Mouse (Mus musculus): Measurements from ENCODE around the gene Fermt2. TPM values are rescaled to one million over a fixed set of nuclear protein-coding genes. Genes with fewer than 3 reads are reported as not detected.
"Not testable (repeated sequence)": the region's sequence is repeated elsewhere in the genome, so short reads cannot be mapped to it uniquely, and the experiment has no call there.

Gene Fermt2
- polyA plus RNA-seq, 1 experiment from 2014 or later: 78.1 TPM

- Histone ChIP-seq H3K9ac (no peak overlapping the region), H3K27ac (no peak overlapping the region), H3K4me3 (no peak overlapping the region), H3K9me3 (no peaks in the 10 kb centered on the region), H3K36me3 (peaks cover 31% of the 10 kb centered on the region), H3K4me1 (0 out of 2 replicates have a peak, but pooled peaks cover 2% of the 10 kb centered on the region), H3K4me2 (replicated peaks) (no peak overlapping the region), H3K27me3 (replicated peaks) (no peaks in the 10 kb centered on the region)
- ATAC-seq (ENCODE audit: low FRiP score, low read depth): no peak
- 70% methylated on average over 9 of the region's 9 CpGs for WGBS
Measured at GRCm38 (mm10) chr14:45478977-45479806, 50.7 kb downstream of the Fermt2 start.

- WGBS: 63% methylated on average over 3 of the region's 3 CpGs
- peaks cover 31% of the 10 kb centered on the region for H3K36me3 ChIP-seq
- 0 out of 2 replicates have a peak, but pooled peaks cover 2% of the 10 kb centered on the region for H3K4me1 ChIP-seq
- no peak overlapping the region for H3K9ac ChIP-seq
- no peak overlapping the region for H3K4me3 ChIP-seq
- H3K9me3 ChIP-seq: no peaks in the 10 kb centered on the region
- H3K27me3 ChIP-seq (replicated peaks): no peaks in the 10 kb centered on the region
- ATAC-seq (ENCODE audit: low FRiP score, low read depth): no peak
- H3K4me2 ChIP-seq (replicated peaks): no peak overlapping the region
- H3K27ac ChIP-seq: no peak overlapping the region
Measured at GRCm38 (mm10) chr14:45478515-45478914, 51.4 kb downstream of the Fermt2 start.

DNA sequence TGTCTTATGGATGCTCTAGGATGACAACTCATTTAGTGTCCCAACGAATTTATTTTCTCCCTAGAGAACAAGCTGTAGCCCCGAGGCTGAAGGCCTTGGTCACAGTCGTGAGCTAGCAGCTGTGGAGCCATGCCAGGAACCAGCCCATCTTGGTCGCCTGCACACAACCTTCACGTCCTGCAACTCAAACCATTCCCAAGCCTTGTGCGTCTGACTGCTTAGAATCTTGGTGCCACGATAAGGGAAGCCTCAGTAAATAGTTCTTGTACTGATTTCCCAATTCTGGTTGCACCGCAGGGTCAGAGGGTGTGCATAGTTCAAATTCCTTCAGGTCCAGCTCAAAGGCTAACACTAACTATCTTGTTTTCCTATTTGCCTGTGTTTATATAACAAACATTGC, 52.3 kb downstream of the Fermt2 start:
- Histone ChIP-seq H3K4me1 (0 out of 2 replicates have a peak, but pooled peaks cover 2% of the 10 kb centered on the region), H3K36me3 (peaks cover 36% of the 10 kb centered on the region), H3K9ac (no peak overlapping the region), H3K4me3 (no peak overlapping the region), H3K27me3 (replicated peaks) (no peaks in the 10 kb centered on the region), H3K9me3 (no peaks in the 10 kb centered on the region), H3K27ac (no peak overlapping the region), H3K4me2 (replicated peaks) (no peak overlapping the region)
- 65% methylated on average over 8 of the region's 8 CpGs for WGBS
- ATAC-seq (ENCODE audit: low FRiP score, low read depth): no peak

- Histone ChIP-seq H3K9me3 (no peaks in the 10 kb centered on the region), H3K27ac (no peak overlapping the region)
- WGBS: 93% methylated on average over 7 of the region's 7 CpGs
Measured at GRCm38 (mm10) chr14:45476990-45477389, 52.9 kb downstream of the Fermt2 start.

DNA sequence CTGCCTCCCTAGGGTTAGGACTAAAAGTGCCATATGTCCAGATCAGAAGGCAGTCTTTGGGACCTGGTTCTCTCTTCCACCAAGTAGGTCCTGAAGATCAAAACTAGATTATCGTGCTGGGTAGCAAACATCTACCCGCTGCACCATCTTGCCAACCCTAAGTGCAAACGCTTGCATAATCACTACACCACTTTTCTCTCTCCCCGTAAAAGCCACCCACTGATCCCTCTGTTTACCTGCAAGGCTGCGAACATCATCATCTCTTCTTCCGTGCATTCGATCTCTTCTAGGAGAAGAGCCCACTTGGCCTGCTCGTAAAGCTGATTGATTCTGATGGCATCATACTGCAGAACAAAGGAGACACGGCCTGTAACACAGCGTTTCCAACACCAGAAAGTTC, 57.4 kb downstream of the Fermt2 start:
- Histone ChIP-seq H3K4me1 (0 out of 2 replicates have a peak, but pooled peaks cover under 1% of the 10 kb centered on the region), H3K9ac (no peak overlapping the region), H3K9me3 (no peaks in the 10 kb centered on the region), H3K4me2 (replicated peaks) (no peak overlapping the region), H3K27me3 (replicated peaks) (no peaks in the 10 kb centered on the region), H3K36me3 (peaks cover 43% of the 10 kb centered on the region), H3K4me3 (no peak overlapping the region), H3K27ac (no peak overlapping the region)
- ATAC-seq (ENCODE audit: low FRiP score, low read depth): no peak
- WGBS: 91% methylated on average over 10 of the region's 10 CpGs

More at GRCm38 (mm10) chr14:45476990-45477389, 52.9 kb downstream of the Fermt2 start:
- no peaks in the 10 kb centered on the region for H3K27me3 ChIP-seq (replicated peaks)
- H3K9ac ChIP-seq: no peak overlapping the region
- H3K4me1 ChIP-seq: 0 out of 2 replicates have a peak, but pooled peaks cover 2% of the 10 kb centered on the region
- H3K4me3 ChIP-seq: no peak overlapping the region
- no peak overlapping the region for H3K4me2 ChIP-seq (replicated peaks)
- ATAC-seq (ENCODE audit: low FRiP score, low read depth): no peak
- peaks cover 38% of the 10 kb centered on the region for H3K36me3 ChIP-seq

DNA sequence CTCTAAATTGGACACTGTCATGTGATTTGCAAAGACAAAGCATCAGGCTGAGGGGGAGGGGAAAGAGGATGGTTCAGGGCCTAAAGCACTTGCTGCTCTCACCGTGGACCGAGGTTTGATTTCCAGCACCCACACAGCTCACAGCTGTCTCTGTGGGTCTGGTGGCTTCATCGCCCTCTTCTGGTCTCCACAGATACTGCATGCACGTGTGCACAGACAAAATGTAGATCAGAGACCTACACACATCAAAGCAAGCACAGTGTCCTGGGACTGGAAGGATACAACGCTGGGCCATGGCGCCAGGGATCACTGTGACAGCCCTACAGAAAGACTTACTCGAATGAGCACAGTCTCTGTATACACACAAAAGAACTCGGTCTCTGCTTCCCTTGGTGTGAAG, 60.5 kb downstream of the Fermt2 start:
- H3K4me2 ChIP-seq (replicated peaks): no peak overlapping the region
- ATAC-seq (ENCODE audit: low FRiP score, low read depth): no peak
- no peak overlapping the region for H3K27ac ChIP-seq
- H3K9ac ChIP-seq: no peak overlapping the region
- 0 out of 2 replicates have a peak, but pooled peaks cover 2% of the 10 kb centered on the region for H3K4me1 ChIP-seq
- 90% methylated on average over 8 of the region's 8 CpGs for WGBS
- no peaks in the 10 kb centered on the region for H3K9me3 ChIP-seq
- peaks cover 62% of the 10 kb centered on the region for H3K36me3 ChIP-seq
- H3K4me3 ChIP-seq: no peak overlapping the region
- no peaks in the 10 kb centered on the region for H3K27me3 ChIP-seq (replicated peaks)

- ATAC-seq (ENCODE audit: low FRiP score, low read depth); H3K9ac ChIP-seq; H3K27ac ChIP-seq; H3K9me3 ChIP-seq; H3K4me2 ChIP-seq (replicated peaks); H3K27me3 ChIP-seq (replicated peaks); H3K4me3 ChIP-seq: not testable (repeated sequence)
- WGBS: 91% methylated on average over 8 of the region's 8 CpGs
- peaks cover 25% of the 10 kb centered on the region for H3K4me1 ChIP-seq
- H3K36me3 ChIP-seq: peaks cover 59% of the 10 kb centered on the region
Measured at GRCm38 (mm10) chr14:45466371-45466770, 63.5 kb downstream of the Fermt2 start.

DNA sequence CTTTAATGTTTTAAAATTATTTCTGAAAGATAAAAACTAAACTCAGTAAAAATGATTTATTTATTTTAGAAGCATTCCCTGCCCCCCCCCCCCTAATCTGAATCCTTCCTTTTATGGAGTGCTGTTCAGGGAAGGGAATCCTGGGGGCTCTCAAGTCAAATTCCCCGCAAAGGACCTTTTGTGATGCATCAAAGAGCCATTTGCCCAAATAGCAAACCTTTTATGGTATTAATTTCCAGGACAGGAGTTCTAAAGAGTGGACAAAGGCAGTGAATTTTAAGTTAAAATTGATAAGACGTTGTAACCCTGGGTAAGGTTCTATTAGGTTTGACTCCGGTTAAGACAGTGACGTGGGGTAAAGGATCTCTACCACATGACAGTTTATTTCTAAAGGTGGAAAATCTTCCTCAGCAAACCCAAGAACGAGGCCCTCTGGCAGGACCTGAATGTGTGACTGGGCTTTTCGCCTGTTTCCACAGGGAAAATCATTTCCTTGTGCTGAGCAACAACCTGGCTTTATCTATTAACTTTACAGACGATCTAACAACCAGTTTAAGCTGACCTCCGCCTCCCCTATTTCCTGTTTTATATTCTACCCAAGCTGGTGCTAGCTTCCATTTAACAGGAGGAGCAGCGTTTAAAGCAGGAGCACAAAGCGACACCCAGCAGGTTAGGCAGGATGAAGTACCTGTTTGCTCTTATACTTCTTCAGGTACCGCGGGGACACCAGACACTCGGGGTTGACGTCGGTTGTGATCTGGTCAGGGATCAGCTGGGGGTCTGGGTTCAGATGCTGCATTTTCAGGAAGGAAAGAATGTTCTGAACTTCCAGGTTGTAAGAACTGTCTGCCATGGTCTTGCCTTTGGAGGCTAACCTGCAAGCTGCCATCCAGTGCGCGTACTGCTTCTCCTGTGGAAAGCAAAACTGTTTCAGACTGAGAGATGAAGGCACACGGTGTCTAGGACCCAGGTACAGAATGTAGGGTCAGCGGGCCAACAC, 65.6 kb downstream of the Fermt2 start:
- Histone ChIP-seq H3K27ac (no peak overlapping the region), H3K4me3 (no peak overlapping the region), H3K27me3 (replicated peaks) (no peaks in the 10 kb centered on the region), H3K4me1 (peaks cover 25% of the 10 kb centered on the region), H3K9me3 (no peaks in the 10 kb centered on the region), H3K36me3 (peaks cover 61% of the 10 kb centered on the region), H3K9ac (no peak overlapping the region), H3K4me2 (replicated peaks) (no peak overlapping the region)
- 66% methylated on average over 19 of the region's 19 CpGs for WGBS
- no peak for ATAC-seq (ENCODE audit: low FRiP score, low read depth)

- peaks cover 55% of the 10 kb centered on the region for H3K36me3 ChIP-seq
- H3K4me2 ChIP-seq (replicated peaks): no peak overlapping the region
- H3K9ac ChIP-seq: no peak overlapping the region
- H3K27ac ChIP-seq: no peak overlapping the region
- no peaks in the 10 kb centered on the region for H3K9me3 ChIP-seq
- no peak for ATAC-seq (ENCODE audit: low FRiP score, low read depth)
- H3K27me3 ChIP-seq (replicated peaks): no peaks in the 10 kb centered on the region
- H3K4me1 ChIP-seq: peaks cover 25% of the 10 kb centered on the region
- WGBS: 13% methylated on average over 10 of the region's 10 CpGs
- H3K4me3 ChIP-seq: no peak overlapping the region
Measured at GRCm38 (mm10) chr14:45463599-45463998, 66.3 kb downstream of the Fermt2 start.

- H3K4me3 ChIP-seq: no peak overlapping the region
- peaks cover 53% of the 10 kb centered on the region for H3K36me3 ChIP-seq
- no peaks in the 10 kb centered on the region for H3K9me3 ChIP-seq
- H3K4me2 ChIP-seq (replicated peaks): no peak overlapping the region
- ATAC-seq (ENCODE audit: low FRiP score, low read depth): peak; percentile 71
- no peak overlapping the region for H3K27ac ChIP-seq
- 31% methylated on average over 10 of the region's 10 CpGs for WGBS
- no peak overlapping the region for H3K9ac ChIP-seq
- peaks cover 25% of the 10 kb centered on the region for H3K4me1 ChIP-seq
- H3K27me3 ChIP-seq (replicated peaks): no peaks in the 10 kb centered on the region
Measured at GRCm38 (mm10) chr14:45462875-45463475, 66.9 kb downstream of the Fermt2 start.

DNA sequence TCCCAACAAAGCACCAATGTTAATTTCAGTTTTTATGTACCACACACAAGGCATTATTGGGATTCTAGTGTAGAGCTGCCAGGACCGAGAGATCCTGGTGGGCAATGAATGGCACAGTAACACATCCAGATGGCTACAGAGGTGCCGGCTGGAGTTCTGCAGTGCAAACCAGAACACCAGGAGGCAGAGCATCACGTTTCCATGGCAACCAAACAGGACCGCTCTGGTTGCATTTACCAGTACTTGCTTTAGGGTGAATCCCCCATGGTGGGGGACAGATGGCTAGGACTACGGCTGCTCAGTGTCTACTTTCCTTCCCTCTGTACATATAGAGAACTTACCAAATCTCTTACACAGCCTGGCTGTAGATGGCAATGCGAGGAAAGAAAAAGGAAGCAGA, 67.5 kb downstream of the Fermt2 start:
- 22% methylated on average over 6 of the region's 6 CpGs for WGBS
- H3K9me3 ChIP-seq: no peaks in the 10 kb centered on the region
- peaks cover 25% of the 10 kb centered on the region for H3K4me1 ChIP-seq
- ATAC-seq (ENCODE audit: low FRiP score, low read depth): peak; percentile 87
- H3K27ac ChIP-seq: no peak overlapping the region
- no peak overlapping the region for H3K9ac ChIP-seq
- no peak overlapping the region for H3K4me2 ChIP-seq (replicated peaks)
- no peak overlapping the region for H3K4me3 ChIP-seq
- no peaks in the 10 kb centered on the region for H3K27me3 ChIP-seq (replicated peaks)
- H3K36me3 ChIP-seq: peaks cover 47% of the 10 kb centered on the region

DNA sequence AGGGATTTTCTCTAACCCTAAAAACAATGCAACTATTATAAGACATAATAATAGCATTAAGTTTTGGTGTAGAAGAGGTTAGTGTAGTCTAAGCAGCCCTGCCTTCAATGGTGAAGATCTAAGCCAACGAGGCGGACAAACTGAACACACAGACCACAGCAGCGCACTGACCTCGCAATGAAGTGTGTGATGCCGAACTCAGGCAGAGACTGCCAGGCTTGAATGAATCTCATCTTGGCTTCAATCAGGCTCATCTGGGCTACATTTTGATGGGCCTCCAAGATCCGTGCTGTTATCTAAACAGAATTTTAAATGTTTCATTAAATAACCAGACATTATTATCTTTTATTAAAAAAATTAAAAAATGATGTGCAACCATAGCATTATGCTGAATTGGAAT, 68.0 kb downstream of the Fermt2 start:
- no peaks in the 10 kb centered on the region for H3K9me3 ChIP-seq
- peak; percentile 32; the same call in 1 of the 2 replicates for ATAC-seq (ENCODE audit: low FRiP score, low read depth)
- H3K4me2 ChIP-seq (replicated peaks): no peak overlapping the region
- no peak overlapping the region for H3K4me3 ChIP-seq
- no peak overlapping the region for H3K9ac ChIP-seq
- H3K27me3 ChIP-seq (replicated peaks): no peaks in the 10 kb centered on the region
- H3K27ac ChIP-seq: no peak overlapping the region
- WGBS: 81% methylated on average over 6 of the region's 6 CpGs
- H3K4me1 ChIP-seq: peaks cover 25% of the 10 kb centered on the region
- peaks cover 43% of the 10 kb centered on the region for H3K36me3 ChIP-seq
